Mouse (Mus musculus) hindbrain, postnatal 0 days (tissue): ENCODE measurements around the gene Pdrg1. TPM values are rescaled to one million over a fixed set of nuclear protein-coding genes. Genes with fewer than 3 reads are reported as not detected.

Source experiments
- ATAC-seq: fragments of 200-750 bp; cut with Nextera tagmentation; 2 replicates; pipeline ENCODE4 v1.8.0; 2017; ENCODE audit warnings: mild to moderate bottlenecking, moderate TSS enrichment, moderate library complexity
- DNase-seq: peaks from one replicate; pipeline ENCODE4 v3.0.0-alpha.2; 2015; ENCODE audit warnings: low spot score
- H3K27ac ChIP-seq: fragments of 300-500 bp; sonication (generic); 2 replicates; pipeline ENCODE4 v1.5.1; 2014; ENCODE audit warnings: mild to moderate bottlenecking
- H3K27me3 ChIP-seq: fragments of 300-500 bp; sonication (generic); 2 replicates; pipeline ENCODE4 v1.6.1; 2014; ENCODE audit warnings: low read length, mixed read lengths; ENCODE audit not compliant: insufficient read depth
- H3K36me3 ChIP-seq: fragments of 300-500 bp; sonication (generic); 2 replicates; pipeline ENCODE4 v1.6.1; 2014; ENCODE audit warnings: low read length, mixed read lengths; ENCODE audit not compliant: insufficient read depth
- H3K4me1 ChIP-seq: fragments of 300-500 bp; sonication (generic); 2 replicates; pipeline ENCODE4 v1.6.1; 2014; ENCODE audit warnings: antibody characterized with exemption, low read length, mixed read lengths; ENCODE audit not compliant: insufficient read depth
- H3K4me2 ChIP-seq: fragments of 300-500 bp; sonication (generic); 2 replicates; pipeline ENCODE4 v1.6.1; 2014; ENCODE audit warnings: low read depth, mild to moderate bottlenecking, low read length, moderate library complexity, mixed read lengths
- H3K4me3 ChIP-seq: fragments of 300-500 bp; sonication (generic); 2 replicates; pipeline ENCODE4 v1.5.1; 2014; ENCODE audit warnings: low read length
- H3K9ac ChIP-seq: fragments of 300-500 bp; sonication (generic); replicated peaks from 2 replicates; pipeline ENCODE4 v1.6.1; 2014; ENCODE audit warnings: mild to moderate bottlenecking, low read length, moderate library complexity, mixed read lengths
- H3K9me3 ChIP-seq: fragments of 300-500 bp; sonication (generic); 2 replicates; pipeline ENCODE4 v1.6.1; 2016; ENCODE audit warnings: low read length, mixed read lengths
- CTCF ChIP-seq: IDR thresholded peaks from 2 replicates; pipeline ENCODE4 v1.5.1; 2016; ENCODE audit warnings: antibody characterized with exemption, control low read depth, low read depth
- WGBS: fragments of 180-500 bp; shearing (Covaris S2); extraction: QIAGEN DNeasy Blood & Tissue Kit; methylation state at CpG from one replicate; pipeline ENCODE4 v1.1.7; 2014; 5-methylcytosine and 5-hydroxymethylcytosine counted together
- polyA plus RNA-seq: library from polyadenylated mRNA; unstranded; fragments of >200 nt; fragmentation: Nextera tagmentation; extraction: Ambion mirVana; gene quantifications from 2 replicates; pipeline ENCODE4 v1.2.1, GENCODE M21; 2015
- total RNA-seq: library from RNA; depleted of rRNA; stranded (reverse); fragments of >200 nt; gene quantifications from 2 replicates; pipeline ENCODE4 v1.2.3, GENCODE M21; 2014

Gene Pdrg1
- total and polyA plus RNA-seq, 2 experiments from 2014 or later: 45.3 to 221 TPM

DNA sequence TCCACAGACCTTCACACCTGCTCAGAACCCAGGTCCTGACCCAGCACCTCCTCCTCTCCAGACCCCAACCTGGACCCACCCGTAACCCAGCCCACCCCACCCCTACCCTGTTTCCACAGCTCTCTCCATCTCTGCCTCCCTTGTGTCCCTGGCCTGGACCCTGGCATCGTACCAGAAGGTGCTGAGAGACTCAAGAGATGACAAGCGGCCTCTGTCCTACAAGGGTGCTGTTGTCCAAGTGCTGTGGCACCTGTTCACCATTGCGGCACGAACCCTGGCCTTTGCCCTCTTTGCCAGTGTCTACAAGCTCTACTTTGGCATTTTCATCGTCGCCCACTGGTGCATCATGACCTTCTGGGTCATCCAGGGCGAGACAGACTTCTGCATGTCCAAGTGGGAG, 38.7 kb upstream of the Pdrg1 start:
- Histone ChIP-seq H3K4me3 (no peak overlapping the region), H3K4me2 (no peak overlapping the region), H3K9ac (no peak overlapping the region), H3K4me1 (peaks cover 8% of the 10 kb centered on the region), H3K27ac (no peak overlapping the region), H3K9me3 (no peaks in the 10 kb centered on the region), H3K27me3 (no peaks in the 10 kb centered on the region), H3K36me3 (peaks cover 7% of the 10 kb centered on the region; the same call in 1 of the 2 replicates)
- no peak for TF ChIP-seq CTCF
- WGBS: 89% methylated on average over 8 of the region's 8 CpGs
- no peak for ATAC-seq
- DNase-seq: no peak

DNA sequence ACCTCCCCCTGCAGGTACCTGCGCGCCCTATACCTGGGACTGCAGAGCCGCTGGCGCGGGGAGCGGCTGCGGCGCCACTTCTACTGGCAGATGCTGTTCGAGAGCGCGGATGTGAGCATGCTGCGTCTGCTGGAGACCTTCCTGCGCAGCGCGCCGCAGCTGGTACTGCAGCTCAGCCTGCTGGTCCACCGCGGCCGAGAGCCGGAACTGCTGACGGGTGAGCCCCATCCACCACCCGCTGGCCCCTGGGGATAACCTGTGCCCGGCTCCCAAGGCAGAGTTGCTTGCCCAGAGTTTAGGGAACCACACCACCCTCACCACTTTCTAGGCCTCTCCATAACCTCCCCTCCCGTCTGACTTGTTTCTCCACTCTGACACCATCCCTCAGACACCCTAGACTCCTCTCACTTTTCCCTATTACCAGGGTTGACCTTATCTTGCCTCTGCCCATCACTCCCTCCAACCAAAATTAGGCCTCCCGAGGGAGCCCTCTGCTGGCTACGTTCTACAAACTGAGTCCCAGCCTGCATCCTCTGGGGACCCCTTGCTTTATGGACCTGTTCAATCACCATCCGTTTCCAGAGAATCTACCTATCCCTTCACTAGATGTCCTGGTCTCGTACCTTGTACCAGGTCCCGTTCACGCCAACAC, 37.6 kb upstream of the Pdrg1 start:
- 15% methylated on average over 30 of the region's 30 CpGs for WGBS
- TF ChIP-seq CTCF: peak; percentile 40
- peak; percentile 50 for DNase-seq
- Histone ChIP-seq H3K4me1 (peaks cover 19% of the 10 kb centered on the region), H3K4me3 (no peak overlapping the region), H3K27ac (no peak overlapping the region), H3K27me3 (no peaks in the 10 kb centered on the region), H3K9ac (no peak overlapping the region), H3K4me2 (0 out of 2 replicates have a peak overlapping the region, but pooled peaks have one; percentile 10), H3K9me3 (no peaks in the 10 kb centered on the region), H3K36me3 (peaks cover 7% of the 10 kb centered on the region; the same call in 1 of the 2 replicates)
- ATAC-seq: no peak

DNA sequence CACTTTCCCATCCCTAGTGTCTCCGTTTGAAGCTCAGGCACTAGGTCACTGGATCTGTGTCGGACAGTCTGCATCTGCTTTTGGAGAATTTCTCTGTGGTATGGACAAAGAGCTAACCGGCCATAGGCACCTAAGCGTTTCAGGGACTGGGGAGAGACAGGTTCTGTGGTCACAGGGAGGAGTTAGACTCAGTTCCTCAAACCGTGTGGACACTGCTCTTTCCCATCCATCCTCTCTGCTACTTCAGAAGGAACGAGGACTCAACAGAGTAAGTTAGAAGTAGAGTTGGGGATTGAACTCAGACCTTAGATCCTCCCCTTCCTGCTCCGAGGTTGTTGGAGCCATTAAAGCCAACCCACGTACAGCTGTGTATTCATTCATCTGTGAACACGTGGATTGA, 36.3 kb upstream of the Pdrg1 start:
- Histone ChIP-seq H3K27me3 (no peaks in the 10 kb centered on the region), H3K4me3 (no peak overlapping the region), H3K4me1 (peaks cover 22% of the 10 kb centered on the region), H3K4me2 (no peak overlapping the region), H3K36me3 (peaks cover 7% of the 10 kb centered on the region; the same call in 1 of the 2 replicates), H3K27ac (no peak overlapping the region), H3K9me3 (no peaks in the 10 kb centered on the region), H3K9ac (no peak overlapping the region)
- DNase-seq: no peak
- WGBS: 81% methylated on average over 9 of the region's 9 CpGs
- ATAC-seq: no peak
- TF ChIP-seq CTCF: no peak

DNA sequence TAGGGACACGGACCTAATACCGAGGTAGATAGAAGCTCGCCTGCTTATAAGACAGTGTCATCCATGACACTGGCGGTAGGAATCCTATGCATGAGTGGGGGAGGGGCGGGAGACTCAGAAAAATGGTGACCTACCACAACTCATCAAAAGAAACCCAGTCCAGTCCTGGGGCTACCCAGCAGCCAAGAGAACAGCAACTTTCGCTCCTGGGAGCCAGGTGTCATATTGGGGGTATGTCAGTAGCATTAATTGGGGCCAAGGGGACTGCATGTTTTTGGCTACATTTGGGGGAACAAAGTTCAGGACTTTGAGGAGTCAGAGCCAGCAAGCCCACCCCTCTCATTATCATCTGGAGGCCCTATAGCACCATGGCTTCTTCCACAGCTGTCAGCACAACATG, 35.9 kb upstream of the Pdrg1 start:
- ATAC-seq (no peak), DNase-seq (no peak)
- no peak overlapping the region for H3K9ac ChIP-seq
- WGBS: 83% methylated on average over 6 of the region's 6 CpGs
- H3K4me2 ChIP-seq: no peak overlapping the region
- H3K9me3 ChIP-seq: no peaks in the 10 kb centered on the region
- peaks cover 24% of the 10 kb centered on the region for H3K4me1 ChIP-seq
- H3K4me3 ChIP-seq: no peak overlapping the region
- no peak overlapping the region for H3K27ac ChIP-seq
- H3K27me3 ChIP-seq: no peaks in the 10 kb centered on the region
- no peak for TF ChIP-seq CTCF
- peaks cover 7% of the 10 kb centered on the region; the same call in 1 of the 2 replicates for H3K36me3 ChIP-seq

DNA sequence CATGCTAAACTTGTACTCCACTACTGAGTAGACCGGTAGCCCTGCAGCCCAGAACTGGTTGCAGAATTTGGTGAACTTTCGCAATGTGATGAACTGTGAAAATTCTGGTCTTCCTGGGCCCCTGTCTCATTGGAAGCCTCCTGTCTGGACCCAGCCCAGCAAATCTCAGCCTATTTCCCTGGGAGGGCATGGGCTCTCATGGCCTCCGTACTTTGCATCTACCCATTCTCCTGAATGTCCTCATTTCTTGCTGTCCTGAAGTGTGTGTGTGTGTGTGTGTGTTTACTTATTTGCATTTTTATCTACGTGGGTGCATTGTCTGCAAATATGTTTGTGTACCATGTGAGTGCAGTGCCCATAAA, 34.8 kb upstream of the Pdrg1 start:
- peaks cover 24% of the 10 kb centered on the region for H3K4me1 ChIP-seq
- H3K9ac ChIP-seq: no peak overlapping the region
- no peaks in the 10 kb centered on the region for H3K27me3 ChIP-seq
- H3K36me3 ChIP-seq: peaks cover 4% of the 10 kb centered on the region; the same call in 1 of the 2 replicates
- no peak overlapping the region for H3K4me3 ChIP-seq
- no peak overlapping the region for H3K4me2 ChIP-seq
- ATAC-seq: no peak
- peak; percentile 24 for DNase-seq
- TF ChIP-seq CTCF: no peak
- 70% methylated on average over 4 of the region's 4 CpGs for WGBS
- H3K9me3 ChIP-seq: no peaks in the 10 kb centered on the region
- peak overlapping the region; percentile 78; the same call in 1 of the 2 replicates for H3K27ac ChIP-seq

DNA sequence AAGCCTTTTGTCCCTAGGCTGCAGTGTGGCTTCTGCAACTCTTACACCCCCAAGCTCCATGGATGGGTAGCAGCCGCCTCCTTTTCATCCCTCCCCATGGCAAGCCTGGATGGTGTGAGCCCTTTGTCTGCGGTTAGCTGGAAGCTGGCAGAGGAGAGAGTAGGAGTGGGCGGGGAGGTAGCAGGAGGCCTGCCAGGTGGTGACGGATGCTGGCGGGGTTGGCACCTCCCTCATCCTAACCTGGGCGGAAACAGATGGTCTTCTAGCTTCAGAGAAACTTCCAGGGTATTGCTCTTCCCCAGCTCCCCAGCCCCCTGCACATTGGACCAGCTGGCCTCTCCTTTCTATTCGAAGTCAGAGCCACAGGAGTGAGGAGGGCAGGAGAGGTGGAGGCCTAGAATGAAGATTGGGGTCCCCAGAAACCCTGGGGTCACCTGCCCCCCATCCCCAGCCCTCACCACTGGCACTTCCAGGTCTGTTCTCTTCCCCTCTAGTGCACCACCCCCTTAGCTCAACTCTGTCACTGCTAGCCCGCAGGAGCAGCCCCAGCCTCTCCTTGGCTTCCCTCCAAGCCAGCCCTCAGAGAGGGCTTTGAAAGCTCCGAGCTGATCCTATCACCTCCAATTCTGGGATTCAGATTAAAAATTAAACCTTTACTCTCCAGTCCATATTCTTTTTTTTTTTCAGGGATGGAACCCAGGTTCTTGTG, 34.2 kb upstream of the Pdrg1 start:
- no peak for TF ChIP-seq CTCF
- H3K27ac ChIP-seq: peak overlapping the region; percentile 78
- H3K27me3 ChIP-seq: no peaks in the 10 kb centered on the region
- no peak overlapping the region; the same call in 1 of the 2 replicates for H3K9ac ChIP-seq
- no peak overlapping the region for H3K4me3 ChIP-seq
- H3K4me1 ChIP-seq: peaks cover 24% of the 10 kb centered on the region
- WGBS: 23% methylated on average over 9 of the region's 9 CpGs
- no peaks in the 10 kb centered on the region; the same call in 1 of the 2 replicates for H3K36me3 ChIP-seq
- no peaks in the 10 kb centered on the region for H3K9me3 ChIP-seq
- ATAC-seq (peak; percentile 79), DNase-seq (peak; percentile 78)
- peak overlapping the region; percentile 13; the same call in 1 of the 2 replicates for H3K4me2 ChIP-seq
